16 mouse cellular contexts compared by ENCODE assay signal in genomic region chr1:187821368-187821811, GRCm38 (mm10).
DNase-seq lines count a peak whose midpoint lies in the region; ATAC-seq lines count a peak whose summit lies in the region.
"Had no signal": no experiment of that assay in that cellular context is flagged by ENCODE, and none has a peak within 500 bp of the region (broad histone marks: within the 10 kb centered on the region; RNA-seq: fewer than 3 reads in every experiment).

No protein-coding gene starts in this region.

- no peaks in the 10 kb centered on the region for H3K36me3 ChIP-seq in midbrain, embryonic 13.5 days
- no peaks in the 10 kb centered on the region for H3K36me3 ChIP-seq in midbrain, embryonic 10.5 days
- H3K36me3 ChIP-seq in intestine, embryonic 15.5 days, result no peaks in the 10 kb centered on the region
- H3K36me3 ChIP-seq: embryonic facial prominence, embryonic 15.5 days; midbrain, embryonic 12.5 days; stomach, embryonic 15.5 days had no signal

- no peaks in the 10 kb centered on the region for H3K27me3 ChIP-seq in midbrain, embryonic 13.5 days
- no peaks in the 10 kb centered on the region for H3K27me3 ChIP-seq in midbrain, embryonic 10.5 days (ENCODE audit: low read depth, poor library complexity, severe bottlenecking)
- H3K27me3 ChIP-seq in intestine, embryonic 15.5 days (replicated peaks), result no peaks in the 10 kb centered on the region
- H3K27me3 ChIP-seq: embryonic facial prominence, embryonic 15.5 days; midbrain, embryonic 12.5 days; stomach, embryonic 15.5 days had no signal

- WGBS in midbrain, embryonic 13.5 days, result 76% methylated on average over 13 of the region's 13 CpGs
- 86% methylated on average over 13 of the region's 13 CpGs for WGBS in midbrain, embryonic 10.5 days
- 53% methylated on average over 13 of the region's 13 CpGs for WGBS in intestine, embryonic 15.5 days

- peak; percentile 37; the same call in 1 of the 2 replicates for ATAC-seq in midbrain, embryonic 13.5 days
- ATAC-seq in intestine, embryonic 15.5 days, result no peak
- ATAC-seq: forebrain, embryonic 14.5 days; lung, postnatal 0 days had no signal

- DNase-seq in midbrain, embryonic 10.5 days (ENCODE audit: low spot score), result no peak
- DNase-seq in kidney, adult 11 months, result peak; percentile 66
- peak; percentile 52 to 79 for DNase-seq in kidney, postnatal 25 days
- no peak for DNase-seq in cerebellum, adult 11-12 months
- DNase-seq in right cerebral cortex, adult 2 months (ENCODE audit: low spot score in 2 of 2), result no peak
- DNase-seq: cerebellum, postnatal 10 days; gastrocnemius, postnatal 36 days; right cerebral cortex, postnatal 25 days; thymus, postnatal 14 days had no signal

- no peak overlapping the region for H3K4me3 ChIP-seq in midbrain, embryonic 13.5 days (replicated peaks)
- H3K4me3 ChIP-seq in midbrain, embryonic 10.5 days, result no peak overlapping the region
- H3K4me3 ChIP-seq in intestine, embryonic 15.5 days (replicated peaks), result no peak overlapping the region
- H3K4me3 ChIP-seq: embryonic facial prominence, embryonic 15.5 days; midbrain, embryonic 12.5 days; stomach, embryonic 15.5 days had no signal

- no peak overlapping the region for H3K9ac ChIP-seq in midbrain, embryonic 13.5 days (replicated peaks)
- no peak overlapping the region for H3K9ac ChIP-seq in intestine, embryonic 15.5 days
- H3K9ac ChIP-seq: embryonic facial prominence, embryonic 15.5 days; midbrain, embryonic 12.5 days; stomach, embryonic 15.5 days had no signal

- no peak overlapping the region for H3K27ac ChIP-seq in midbrain, embryonic 13.5 days
- no peak overlapping the region for H3K27ac ChIP-seq in midbrain, embryonic 10.5 days (replicated peaks)
- H3K27ac ChIP-seq in intestine, embryonic 15.5 days, result no peak overlapping the region
- H3K27ac ChIP-seq: embryonic facial prominence, embryonic 15.5 days; midbrain, embryonic 12.5 days; stomach, embryonic 15.5 days had no signal

- H3K9me3 ChIP-seq in midbrain, embryonic 13.5 days, result no peaks in the 10 kb centered on the region
- no peaks in the 10 kb centered on the region for H3K9me3 ChIP-seq in midbrain, embryonic 10.5 days (replicated peaks)
- no peaks in the 10 kb centered on the region for H3K9me3 ChIP-seq in intestine, embryonic 15.5 days
- H3K9me3 ChIP-seq: embryonic facial prominence, embryonic 15.5 days; midbrain, embryonic 12.5 days; stomach, embryonic 15.5 days had no signal

- no peak overlapping the region for H3K4me2 ChIP-seq in midbrain, embryonic 13.5 days (replicated peaks)
- H3K4me2 ChIP-seq in intestine, embryonic 15.5 days (replicated peaks), result no peak overlapping the region
- H3K4me2 ChIP-seq: embryonic facial prominence, embryonic 15.5 days; midbrain, embryonic 12.5 days; stomach, embryonic 15.5 days had no signal

- no peaks in the 10 kb centered on the region for H3K4me1 ChIP-seq in midbrain, embryonic 13.5 days (replicated peaks)
- H3K4me1 ChIP-seq in midbrain, embryonic 10.5 days, result peaks cover 7% of the 10 kb centered on the region; the same call in 1 of the 2 replicates
- H3K4me1 ChIP-seq in intestine, embryonic 15.5 days (replicated peaks), result 0 out of 2 replicates have a peak, but pooled peaks cover 2% of the 10 kb centered on the region
- H3K4me1 ChIP-seq: midbrain, embryonic 12.5 days; stomach, embryonic 15.5 days had no signal

Comparison
In these comparisons a context has a peak if more than half of its experiments do, and no peak if none do; other contexts are left out.
1. DNase-seq: peak in kidney, adult 11 months (single experiment) and kidney, postnatal 25 days (2 of 2); none in midbrain, embryonic 10.5 days (single experiment), cerebellum, adult 11-12 months (single experiment) and right cerebral cortex, adult 2 months (0 of 2).